Mouse (Mus musculus): Measurements from ENCODE around the gene Lgr5.

Gene Lgr5

GRCm38 (mm10) chr10:115505155-115505554, 82.4 kb downstream of the Lgr5 start:
- DNase-seq (ENCODE audit: low spot score), result no peak

GRCm38 (mm10) chr10:115493778-115494141, 93.8 kb downstream of the Lgr5 start:
- DNase-seq (ENCODE audit: low spot score), result no peak

DNA sequence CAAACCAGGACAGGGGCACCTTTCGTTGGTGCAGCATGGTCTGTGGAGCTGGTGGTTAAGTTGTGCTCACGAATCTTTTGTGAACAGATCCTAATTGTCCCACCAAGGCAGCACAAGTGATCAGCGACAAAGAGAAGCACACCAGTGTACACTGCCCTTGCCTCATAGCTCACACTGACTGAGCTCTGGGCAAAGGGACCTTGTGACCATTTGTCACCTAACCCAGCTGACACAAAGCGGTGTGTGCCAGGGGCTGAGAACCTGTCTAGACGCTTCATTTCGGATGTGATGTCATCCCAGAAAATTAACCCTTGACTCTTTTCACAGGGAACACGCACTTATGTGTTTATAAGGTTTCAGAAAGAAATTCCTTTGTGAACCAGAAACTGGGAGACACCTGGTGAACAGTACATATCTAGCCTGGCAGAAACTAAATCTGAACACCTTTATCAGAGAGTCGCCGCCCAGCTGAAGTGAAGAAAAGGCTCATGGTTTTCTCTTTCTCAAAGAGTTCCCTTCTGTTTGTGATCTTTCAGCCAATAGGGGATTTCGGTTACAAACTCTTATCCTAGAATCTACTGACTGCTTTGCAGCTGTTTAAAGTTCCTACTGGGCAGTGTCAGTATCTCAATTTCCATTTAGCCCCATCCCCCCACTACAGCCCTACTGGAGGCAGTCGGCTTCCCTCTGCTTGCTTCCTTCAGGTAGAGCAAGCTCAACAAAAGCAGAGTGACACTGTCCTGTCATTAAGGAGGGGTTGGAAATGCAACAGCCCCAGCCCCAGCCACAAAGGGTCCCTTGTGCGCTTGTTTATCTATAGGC, 94.4 kb downstream of the Lgr5 start:
- no peak for DNase-seq (ENCODE audit: low spot score)

DNA sequence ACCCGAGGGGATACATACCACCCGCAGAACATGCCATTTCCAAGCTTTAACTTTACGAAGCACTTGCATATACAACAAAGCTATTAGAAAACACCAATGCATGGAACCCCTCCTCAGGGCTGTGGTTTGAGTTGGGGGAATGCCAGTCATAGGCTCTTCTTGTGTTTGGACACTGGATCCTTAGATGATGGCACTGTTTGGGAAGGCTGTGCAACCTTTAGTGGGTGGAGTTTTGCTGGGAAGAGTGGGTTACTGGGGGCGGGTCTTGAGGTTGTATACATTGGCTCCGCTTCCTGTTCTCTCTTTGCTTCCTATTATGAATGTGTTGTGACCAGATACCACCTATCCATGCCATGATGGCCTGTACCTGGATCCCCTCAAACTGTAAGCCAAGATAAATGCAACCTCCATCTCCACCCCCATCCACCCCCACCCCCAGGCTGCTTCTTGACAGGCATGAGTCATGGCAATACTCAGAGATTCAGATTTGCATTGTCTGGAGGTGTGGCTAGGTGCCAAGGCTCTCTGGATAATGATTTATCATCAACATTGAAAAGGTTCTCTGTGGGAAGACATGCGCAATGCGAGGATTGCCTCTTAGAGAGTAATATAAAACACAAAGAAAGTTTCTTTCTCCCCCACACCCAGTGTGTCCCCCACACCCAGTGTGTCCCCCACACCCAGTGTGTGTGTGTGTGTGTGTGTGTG, 95.6 kb downstream of the Lgr5 start:
- DNase-seq (ENCODE audit: low spot score), result peak; percentile 35

DNA sequence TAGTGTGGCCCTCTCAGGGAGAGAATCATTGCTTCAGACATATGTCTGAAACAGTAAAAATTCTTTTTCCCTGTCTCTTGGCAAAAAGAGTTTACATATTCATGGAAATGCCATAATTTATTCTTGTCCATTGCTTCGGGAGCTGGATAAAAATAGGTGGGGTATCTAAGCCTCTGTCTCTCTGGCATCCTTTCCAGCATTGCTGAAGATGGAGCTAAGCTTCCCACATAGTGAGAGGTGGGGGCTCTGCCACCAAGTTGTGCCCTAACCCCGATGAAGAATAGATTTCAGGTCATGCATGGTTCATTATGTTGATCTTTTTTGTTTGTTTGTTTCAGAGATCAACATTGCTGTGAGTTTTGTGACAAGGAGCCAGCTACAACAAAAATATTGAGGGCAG, 102.0 kb downstream of the Lgr5 start:
- DNase-seq (ENCODE audit: low spot score), result no peak

DNA sequence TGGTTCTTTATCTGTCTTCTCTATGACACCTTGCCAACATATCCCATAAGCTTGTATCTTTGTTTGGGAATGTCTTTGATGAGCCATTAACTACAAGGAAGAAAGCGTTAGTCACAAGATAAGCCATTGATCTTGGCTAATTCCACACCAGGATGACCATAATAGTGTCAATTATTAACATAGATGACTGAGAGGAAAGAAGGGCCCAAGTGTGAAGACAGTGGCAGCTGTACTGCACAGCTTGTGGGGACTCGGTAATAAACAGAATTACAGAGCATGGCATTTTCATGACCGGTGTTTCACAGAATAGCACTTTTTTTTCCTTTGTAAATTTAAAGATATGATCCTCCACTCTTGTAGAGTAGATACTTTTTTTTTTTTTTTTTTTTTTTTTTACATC, 102.9 kb downstream of the Lgr5 start:
- DNase-seq (ENCODE audit: low spot score), result no peak

DNA sequence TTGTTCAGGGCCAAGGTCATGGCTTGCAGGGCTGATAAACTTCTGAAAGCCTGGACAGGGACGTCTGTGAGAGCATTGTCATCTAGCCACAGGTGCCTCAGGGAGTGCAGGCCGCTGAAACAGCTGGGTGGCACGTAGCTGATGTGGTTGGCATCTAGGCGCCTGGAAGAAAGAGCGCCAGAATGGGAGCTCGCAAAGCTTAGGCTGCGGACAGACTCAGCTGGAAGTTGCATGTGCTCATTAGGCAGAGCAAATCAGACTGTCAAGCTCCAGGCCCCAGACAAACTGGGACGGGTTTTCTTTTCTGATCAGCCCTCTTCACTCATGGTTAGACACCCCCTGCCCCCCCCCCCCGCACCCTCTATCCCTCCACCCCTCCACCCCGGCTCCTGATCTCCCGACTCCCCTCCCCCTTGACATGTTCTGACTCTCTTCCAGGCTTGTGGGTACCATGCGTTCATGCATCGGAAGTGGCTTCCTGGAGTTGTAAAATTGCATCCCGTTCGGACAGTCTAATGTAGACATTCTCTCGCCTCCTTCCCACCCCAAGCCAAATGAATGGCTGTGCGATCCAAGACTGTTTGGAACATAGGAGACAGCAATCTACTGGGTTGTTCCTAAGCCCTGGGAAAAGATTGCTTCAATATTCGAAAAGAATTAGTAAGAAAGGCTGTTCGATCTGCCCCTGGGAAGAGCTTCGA, 109.0 kb downstream of the Lgr5 start:
- DNase-seq (ENCODE audit: low spot score), result peak; percentile 64

DNA sequence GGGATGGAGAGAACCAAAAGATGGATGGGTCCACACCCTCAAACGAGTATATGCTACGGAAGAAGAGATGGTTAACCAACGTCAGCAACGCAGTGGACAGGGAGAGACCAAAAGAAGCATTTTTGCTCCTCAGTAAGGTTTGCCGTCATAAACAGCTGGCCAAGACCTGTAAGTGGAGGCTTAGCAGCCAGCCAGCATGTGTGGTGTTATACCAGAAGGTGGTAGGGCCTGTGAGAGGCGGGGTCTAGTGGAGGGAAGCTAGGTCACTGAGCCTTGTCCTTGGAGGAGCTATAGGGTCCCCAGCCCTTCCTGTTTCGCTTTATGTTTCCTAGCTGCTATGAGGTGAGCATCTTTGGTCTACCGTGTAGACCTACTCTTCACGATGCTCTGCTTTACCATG, 111.1 kb downstream of the Lgr5 start:
- no peak for DNase-seq (ENCODE audit: low spot score)

- DNase-seq (ENCODE audit: low spot score), result no peak
Measured at GRCm38 (mm10) chr10:115475000-115475550, 112.5 kb downstream of the Lgr5 start.

GRCm38 (mm10) chr10:115473213-115473961, 114.2 kb downstream of the Lgr5 start:
- no peak for DNase-seq (ENCODE audit: low spot score)

DNA sequence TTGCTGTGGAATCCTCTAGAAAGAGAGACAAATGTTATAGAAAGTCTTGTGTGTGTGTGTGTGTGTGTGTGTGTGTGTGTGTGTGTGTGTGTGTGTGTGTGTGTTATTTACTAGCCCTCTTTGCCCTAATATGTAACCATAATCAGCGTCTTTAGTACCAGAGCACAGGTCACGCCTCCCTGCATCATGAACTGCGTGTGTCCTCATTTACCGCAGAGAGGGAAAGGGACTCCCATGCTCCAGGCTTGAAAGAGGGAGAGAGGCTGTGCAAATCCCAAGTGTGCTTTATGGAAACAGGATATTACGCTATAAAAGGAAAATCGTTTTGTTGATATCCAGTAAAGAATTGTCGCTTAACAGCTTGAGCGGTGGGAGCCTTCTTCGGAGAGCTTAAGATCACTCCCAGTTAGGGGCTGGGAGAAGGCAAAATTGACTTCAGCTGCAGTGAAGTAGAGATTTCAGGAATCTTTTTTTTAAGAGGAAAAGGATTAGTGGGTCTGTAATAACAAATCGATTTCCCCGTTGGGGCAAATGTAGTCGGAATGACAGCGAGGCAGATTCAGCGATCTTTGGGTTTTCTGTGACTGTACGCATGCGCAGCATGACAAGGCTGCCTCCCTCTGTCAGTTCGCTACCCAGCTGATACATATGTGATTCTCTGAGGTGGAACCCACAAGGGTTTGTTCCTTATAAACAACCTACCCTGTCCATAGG, 116.8 kb downstream of the Lgr5 start:
- DNase-seq (ENCODE audit: low spot score), result no peak

DNA sequence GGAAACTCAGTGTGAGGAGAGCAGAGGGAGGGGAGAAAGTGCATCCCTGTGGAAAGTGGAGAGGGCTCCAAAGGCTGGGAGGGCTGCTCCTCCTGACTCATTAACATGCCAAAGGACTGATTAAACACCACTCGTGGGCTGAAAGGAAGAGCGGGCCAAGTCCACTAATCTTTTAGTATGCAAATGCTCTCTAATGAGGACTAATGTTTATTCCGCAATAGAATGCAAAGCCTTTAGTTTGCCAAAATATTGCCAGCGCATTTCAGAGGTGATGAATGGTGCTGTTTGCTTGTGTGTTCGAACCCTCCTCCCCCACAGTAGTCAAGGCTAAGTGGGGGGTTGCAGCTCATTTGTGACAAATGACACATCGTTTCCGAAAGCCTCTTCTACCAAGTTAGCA, 118.5 kb downstream of the Lgr5 start:
- no peak for DNase-seq (ENCODE audit: low spot score)

DNA sequence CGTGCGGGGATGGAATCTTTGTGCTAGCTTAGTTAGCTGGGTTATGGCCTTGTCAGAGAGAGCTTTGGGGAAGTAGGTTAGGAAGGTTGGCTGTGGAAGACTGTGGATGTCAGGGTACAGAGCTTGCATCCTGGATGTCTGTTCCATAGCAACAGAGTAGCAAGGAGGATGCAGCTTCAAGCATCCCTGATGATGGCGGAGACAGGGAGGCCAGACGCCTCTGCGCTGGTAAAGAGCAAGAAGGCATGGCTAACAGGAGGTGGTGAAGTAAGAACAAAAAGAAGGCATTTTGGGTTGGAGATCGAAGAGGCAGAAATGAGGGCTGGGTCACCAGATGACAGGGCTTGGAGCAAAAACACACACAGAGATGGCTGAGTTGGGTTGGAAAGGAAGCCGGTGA, 118.9 kb downstream of the Lgr5 start:
- DNase-seq (ENCODE audit: low spot score), result no peak

GRCm38 (mm10) chr10:115467985-115468384, 119.6 kb downstream of the Lgr5 start:
- no peak for DNase-seq (ENCODE audit: low spot score)

- DNase-seq (ENCODE audit: low spot score), result no peak
Measured at GRCm38 (mm10) chr10:115465778-115466177, 121.8 kb downstream of the Lgr5 start.

DNA sequence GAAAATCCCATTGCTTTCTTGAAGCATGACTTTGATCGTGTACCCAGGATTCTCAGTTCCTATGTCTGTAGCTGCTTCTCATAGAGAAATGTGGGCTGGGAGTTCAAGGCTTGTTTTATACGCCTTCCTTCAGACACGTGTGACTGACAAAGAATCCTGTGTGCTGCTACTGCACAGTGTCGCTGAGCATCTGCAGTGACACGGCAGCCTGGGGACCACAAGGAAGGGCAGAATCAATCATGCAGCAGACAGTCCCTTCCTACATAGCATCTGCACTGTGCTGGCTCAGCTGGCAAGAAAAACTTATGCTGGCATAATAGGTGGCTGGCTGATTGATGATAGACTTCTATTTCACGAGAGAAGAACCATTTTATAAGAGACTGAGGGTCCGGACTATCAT, 122.5 kb downstream of the Lgr5 start:
- DNase-seq (ENCODE audit: low spot score), result no peak

- DNase-seq (ENCODE audit: low spot score), result peak; percentile 30
Measured at GRCm38 (mm10) chr10:115462646-115463045, 124.9 kb downstream of the Lgr5 start.

DNA sequence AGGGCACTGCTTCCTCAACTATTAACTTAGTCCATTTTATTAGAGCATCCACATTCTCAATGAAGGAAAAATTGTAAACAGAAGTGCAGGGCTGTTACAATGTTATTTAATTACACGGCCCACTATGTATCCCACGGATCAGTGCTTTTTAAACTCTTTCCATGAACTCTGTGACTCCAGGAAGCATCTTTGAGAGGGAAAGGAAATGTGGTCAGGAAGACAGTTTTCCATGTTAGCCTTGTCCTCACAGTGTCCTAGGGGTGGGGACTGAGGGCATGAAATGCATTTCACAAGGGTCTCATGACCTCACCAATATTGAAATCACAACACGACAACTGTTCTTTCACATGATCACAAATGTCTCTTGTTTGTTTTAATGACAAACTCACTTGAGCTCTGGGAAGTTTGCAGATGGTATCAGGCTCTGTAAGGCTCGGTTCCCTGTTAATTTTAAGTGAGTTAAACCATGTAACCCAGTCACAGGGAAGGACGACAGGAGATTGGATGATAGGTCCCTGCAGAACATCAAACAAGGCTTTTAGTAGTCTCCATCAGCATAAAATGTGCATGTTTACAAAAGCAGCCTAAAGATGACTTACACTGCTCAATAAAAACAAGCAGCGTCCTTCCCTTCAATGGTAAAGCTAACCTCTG, 130.1 kb downstream of the Lgr5 start:
- DNase-seq (ENCODE audit: low spot score), result peak; percentile 54

DNA sequence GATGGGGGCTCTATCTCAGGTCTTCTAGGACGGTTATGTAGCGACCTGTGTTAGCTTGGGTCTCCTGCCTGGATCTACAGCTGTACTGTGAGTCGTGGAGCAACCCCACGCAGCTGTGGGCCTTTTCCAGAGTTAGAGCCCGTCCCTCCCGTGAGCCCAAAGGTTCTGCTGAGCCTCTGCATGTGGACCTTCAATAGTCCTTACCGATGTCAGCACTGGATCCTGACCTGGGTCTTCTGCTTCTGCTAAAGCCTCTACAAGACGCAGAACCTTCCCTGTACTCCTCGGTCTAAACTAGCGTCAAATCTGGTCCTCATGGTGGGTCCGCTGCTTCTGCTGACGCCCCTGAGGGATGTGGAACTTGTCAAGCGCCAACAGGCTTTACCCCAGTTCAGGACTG, 139.0 kb downstream of the Lgr5 start:
- no peak for DNase-seq (ENCODE audit: low spot score)

- DNase-seq (ENCODE audit: low spot score), result no peak
Measured at GRCm38 (mm10) chr10:115437286-115437685, 150.3 kb downstream of the Lgr5 start.

DNA sequence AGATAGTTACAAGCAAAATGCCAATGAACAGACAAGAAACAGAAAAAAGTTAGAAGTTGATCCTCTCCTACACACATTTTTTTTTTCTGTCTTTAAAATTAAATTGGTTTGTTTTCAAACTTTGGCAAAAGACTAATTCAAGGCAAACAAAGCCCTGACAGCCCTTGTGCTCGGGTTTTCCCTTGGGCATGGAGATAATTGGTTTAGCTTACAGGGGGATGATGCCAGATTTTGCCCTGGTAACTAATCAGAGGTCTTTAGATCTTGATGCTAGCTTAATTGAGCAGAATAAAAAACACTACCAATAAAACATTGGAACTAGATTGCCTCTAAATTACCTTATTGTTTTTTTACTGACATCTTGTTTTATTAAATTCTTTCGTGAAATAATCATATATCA, 162.2 kb downstream of the Lgr5 start:
- DNase-seq (ENCODE audit: low spot score), result peak; percentile 76
